Mouse (Mus musculus) liver, adult 2 months (tissue): ENCODE measurements at regions not wholly inside any gene's neighbourhood (a gene's known extent, or its start where the extent isn't known, plus 50 kb on each side); places are given as distances from the start of the nearest gene placed in this dataset.

Experiments used
- CTCF ChIP-seq: fragments of 200-500 bp; IDR thresholded peaks from 2 replicates; pipeline ENCODE4 v1.5.1; 2011; ENCODE audit warnings: low read depth, low read length, control low read depth
- POLR2A ChIP-seq: fragments of 200-500 bp; IDR thresholded peaks from 2 replicates; pipeline ENCODE4 v1.6.1; 2011; ENCODE audit warnings: low read length, control low read depth; ENCODE audit not compliant: insufficient read depth; ENCODE audit errors: extremely low read depth

DNA sequence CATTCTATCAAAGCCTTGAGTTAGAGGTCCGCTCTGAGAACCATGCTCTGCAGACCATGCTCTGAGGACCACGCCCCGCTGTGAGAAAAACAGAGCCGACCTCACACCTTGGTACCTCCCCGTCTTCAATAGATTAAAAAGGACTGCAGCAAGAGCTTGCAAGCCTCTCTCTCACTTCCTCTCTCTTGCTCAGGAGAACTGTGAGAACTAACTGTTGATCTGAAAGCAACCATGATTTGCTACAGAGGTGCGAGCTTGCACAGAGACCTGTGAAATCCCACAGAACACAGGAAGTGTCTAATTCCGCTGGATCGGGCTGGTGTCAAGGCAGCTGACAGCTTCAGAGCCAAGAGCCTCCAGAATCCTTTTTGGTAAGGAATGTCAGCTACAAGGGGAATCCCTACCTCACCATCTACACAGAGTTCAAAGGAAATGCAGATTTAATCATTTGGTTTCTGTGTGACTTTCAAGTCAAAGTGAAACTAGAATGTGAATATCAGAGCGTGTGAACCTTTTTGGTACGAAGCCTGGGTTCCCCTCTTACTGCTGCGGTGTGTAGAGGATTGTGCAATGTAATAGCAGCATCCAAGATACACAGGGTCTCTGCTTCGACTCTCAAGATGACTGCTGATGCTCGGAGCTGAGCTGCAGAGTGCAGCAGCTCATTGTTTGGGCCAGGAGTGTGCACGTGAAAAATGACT, 315.3 kb upstream of the Klf3 start:
- TF ChIP-seq CTCF = no peak
- no peak for TF ChIP-seq POLR2A
